24 mouse cellular contexts compared by ENCODE assay signal in the genomic region with DNA sequence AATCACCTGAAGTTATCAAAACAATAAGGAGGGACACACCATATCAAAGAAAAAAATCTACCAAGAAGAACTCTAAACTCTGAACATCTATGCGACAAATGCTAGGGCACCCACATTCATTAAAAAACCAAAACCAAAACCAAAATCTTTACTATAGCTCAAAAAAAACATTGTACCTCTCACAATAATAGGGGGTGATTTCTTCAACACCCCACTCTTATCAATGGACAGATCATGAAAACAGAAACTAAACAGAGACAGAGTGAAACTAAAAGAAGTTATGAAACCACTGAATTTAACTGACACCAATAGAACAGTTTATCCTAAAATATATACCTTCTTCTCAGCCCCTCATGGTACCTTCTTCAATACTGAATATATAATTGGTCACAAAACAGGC.
"Had no signal": no experiment of that assay in that cellular context is flagged by ENCODE, and none has a peak within 500 bp of the region (broad histone marks: within the 10 kb centered on the region; RNA-seq: fewer than 3 reads in every experiment).

No protein-coding gene starts in this region.

- DNase-seq: gastrocnemius, postnatal 25 days; heart, adult 18-20 months; heart, postnatal 10 days; heart, postnatal 4 days; kidney, adult 18-20 months; kidney, adult 8-10 months; kidney, postnatal 10 days; kidney, postnatal 25 days; kidney, postnatal 4 days; liver had no signal

- H3K9ac ChIP-seq: heart, embryonic 12.5 days; hindbrain, embryonic 12.5 days; hindbrain, embryonic 14.5 days; intestine, embryonic 15.5 days; limb, embryonic 12.5 days; liver, embryonic 14.5 days had no signal

- H3K27ac ChIP-seq: heart, embryonic 10.5 days; hindbrain, embryonic 10.5 days; hindbrain, embryonic 12.5 days; hindbrain, embryonic 14.5 days; intestine, embryonic 15.5 days; layer of hippocampus, adult 2 months; left cerebral cortex, adult 2 months; limb, embryonic 10.5 days; limb, embryonic 12.5 days; liver, embryonic 14.5 days had no signal

- ATAC-seq: hindbrain, embryonic 16.5 days; intestine, embryonic 15.5 days; intestine, postnatal 0 days had no signal

- H3K27me3 ChIP-seq: heart, embryonic 12.5 days; hindbrain, embryonic 12.5 days; intestine, embryonic 15.5 days; limb, embryonic 12.5 days had no signal

- H3K9me3 ChIP-seq: heart, embryonic 10.5 days; heart, embryonic 12.5 days; hindbrain, embryonic 10.5 days; hindbrain, embryonic 12.5 days; intestine, embryonic 15.5 days; limb, embryonic 10.5 days; limb, embryonic 12.5 days had no signal

- H3K4me2 ChIP-seq: heart, embryonic 12.5 days; hindbrain, embryonic 12.5 days; hindbrain, embryonic 14.5 days; intestine, embryonic 15.5 days; limb, embryonic 12.5 days; liver, embryonic 11.5 days had no signal

- H3K4me3 ChIP-seq: heart, embryonic 10.5 days; heart, embryonic 12.5 days; hindbrain, embryonic 10.5 days; hindbrain, embryonic 12.5 days; intestine, embryonic 15.5 days; layer of hippocampus, adult 2 months; left cerebral cortex, adult 2 months; limb, embryonic 10.5 days; limb, embryonic 12.5 days had no signal

- H3K4me1 ChIP-seq: heart, embryonic 10.5 days; heart, embryonic 12.5 days; hindbrain, embryonic 10.5 days; hindbrain, embryonic 12.5 days; intestine, embryonic 15.5 days; limb, embryonic 12.5 days had no signal

- H3K36me3 ChIP-seq: heart, embryonic 10.5 days; heart, embryonic 12.5 days; hindbrain, embryonic 10.5 days; hindbrain, embryonic 12.5 days; intestine, embryonic 15.5 days; limb, embryonic 10.5 days; limb, embryonic 12.5 days had no signal
